Mouse (Mus musculus) embryonic fibroblast, embryonic 13.5 days (primary cell): Measurements from ENCODE around the gene Ttbk1.

Source experiments
- CTCF ChIP-seq: IDR thresholded peaks from 2 replicates; pipeline ENCODE4 v1.5.1; 2011; ENCODE audit warnings: mild to moderate bottlenecking, control low read depth, low read length, moderate library complexity, borderline replicate concordance; ENCODE audit not compliant: insufficient read depth
- POLR2A ChIP-seq: IDR thresholded peaks from 2 replicates; pipeline ENCODE4 v1.6.1; 2011; ENCODE audit warnings: low read depth, mild to moderate bottlenecking, control low read depth, low read length, moderate library complexity

GRCm38 (mm10) chr17:46484461-46484875 lies 3.0 kb downstream of the Ttbk1 start:
- TF ChIP-seq CTCF, result no peak
- TF ChIP-seq POLR2A, result no peak
